Mouse (Mus musculus) heart, adult 11 months (tissue): ENCODE data around the gene Sars2.

ENCODE experiments used
- DNase-seq: peaks from one replicate; pipeline ENCODE4 v3.0.0; 2022

Gene Sars2

DNA sequence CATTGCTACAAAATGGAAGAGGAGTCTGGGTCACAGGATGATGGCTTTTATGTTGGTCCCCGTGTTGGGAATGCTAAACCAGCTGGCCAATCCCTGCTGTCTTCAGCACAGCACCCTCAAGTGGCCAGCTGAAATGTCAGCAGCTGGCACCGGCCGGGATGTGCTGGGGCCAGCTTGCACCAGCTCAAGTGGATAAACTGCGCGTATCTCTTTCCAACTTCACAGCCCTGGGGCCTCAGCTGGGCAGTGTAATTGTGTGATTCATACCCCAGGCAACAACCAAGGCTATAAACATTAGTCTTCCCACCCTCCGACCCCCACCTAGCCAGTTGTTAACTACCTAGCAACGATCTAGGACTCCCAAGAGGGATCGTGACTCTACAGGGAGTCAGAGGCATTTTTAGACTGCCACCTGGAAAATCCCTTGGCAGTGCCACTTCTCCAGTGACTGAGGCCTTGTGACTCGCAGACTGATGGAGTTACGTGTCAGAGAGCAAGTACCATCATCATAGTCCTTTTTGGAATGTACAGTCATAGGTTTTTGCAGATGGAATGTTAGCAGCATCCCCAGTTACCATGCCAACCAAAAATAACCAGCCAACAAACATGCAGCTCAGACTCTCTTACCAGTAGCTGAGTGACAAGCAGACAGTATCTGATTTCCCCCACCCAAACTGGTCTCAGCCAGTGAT is 14.0 kb upstream of the Sars2 start:
- no peak for DNase-seq

GRCm38 (mm10) chr7:28732341-28733142 is 9.2 kb upstream of the Sars2 start:
- peak; percentile 97 for DNase-seq

DNA sequence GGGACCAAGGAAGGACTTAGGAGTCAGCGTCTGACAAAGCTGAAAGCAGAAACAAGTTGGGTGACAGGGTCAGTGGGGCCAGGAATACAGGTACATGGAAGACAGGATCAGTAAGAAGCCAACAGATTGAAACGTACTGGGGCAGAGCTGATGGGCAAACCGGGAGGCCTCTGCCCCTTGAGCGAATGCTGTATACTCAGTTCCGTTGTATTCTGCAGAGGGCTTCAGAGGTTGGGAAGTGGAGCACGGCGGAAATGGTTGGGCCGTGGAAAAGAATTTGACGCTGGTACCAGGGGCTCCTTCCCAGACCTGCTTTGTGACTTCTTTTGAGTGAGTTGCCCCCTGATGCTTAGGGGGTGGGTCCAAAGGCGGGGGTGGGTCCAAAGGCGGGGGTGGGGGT is 8.6 kb upstream of the Sars2 start:
- DNase-seq, result no peak

DNA sequence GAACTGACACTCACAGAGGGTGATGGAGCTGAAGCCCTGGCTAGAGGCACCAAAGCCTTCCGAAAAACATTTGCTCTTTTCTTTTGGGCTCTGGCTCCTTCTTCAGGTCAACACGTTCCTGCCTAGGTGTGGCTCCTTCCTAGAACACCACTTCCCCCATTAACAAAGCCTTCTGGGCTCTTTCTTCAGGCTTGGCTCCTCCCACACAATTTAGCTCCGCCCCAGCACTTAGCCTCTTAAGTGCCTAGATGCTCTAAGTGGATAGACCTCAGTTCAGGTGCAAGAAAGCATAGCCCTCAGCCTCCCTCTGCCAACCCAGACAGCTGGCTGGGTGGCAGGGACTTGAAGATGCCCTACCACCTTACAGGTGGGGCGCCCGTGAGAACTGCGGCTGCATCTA is 6.1 kb upstream of the Sars2 start:
- no peak for DNase-seq

- DNase-seq, result no peak
These were observed 2.0 kb upstream of the Sars2 start for GRCm38 (mm10) chr7:28739829-28740228.

- no peak for DNase-seq
These were observed 843 bp upstream of the Sars2 start for GRCm38 (mm10) chr7:28740949-28741348.

DNA sequence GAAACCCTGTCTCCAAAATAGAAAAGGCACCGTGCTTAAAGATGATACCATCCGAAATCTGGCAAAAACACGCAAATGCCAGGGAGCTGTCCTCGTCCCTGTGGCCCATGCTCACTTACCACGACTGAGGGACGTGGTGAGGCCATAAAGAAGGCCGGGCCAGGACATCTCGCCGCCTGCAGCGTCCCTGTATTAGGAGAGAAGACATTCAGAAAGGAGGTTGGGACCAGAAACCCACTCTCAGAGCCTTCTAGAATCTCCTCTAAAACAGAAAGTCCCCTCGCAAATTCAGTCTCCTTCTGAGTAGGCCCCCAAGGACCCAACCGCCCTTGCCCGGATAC is 454 bp upstream of the Sars2 start:
- DNase-seq, result no peak

DNA sequence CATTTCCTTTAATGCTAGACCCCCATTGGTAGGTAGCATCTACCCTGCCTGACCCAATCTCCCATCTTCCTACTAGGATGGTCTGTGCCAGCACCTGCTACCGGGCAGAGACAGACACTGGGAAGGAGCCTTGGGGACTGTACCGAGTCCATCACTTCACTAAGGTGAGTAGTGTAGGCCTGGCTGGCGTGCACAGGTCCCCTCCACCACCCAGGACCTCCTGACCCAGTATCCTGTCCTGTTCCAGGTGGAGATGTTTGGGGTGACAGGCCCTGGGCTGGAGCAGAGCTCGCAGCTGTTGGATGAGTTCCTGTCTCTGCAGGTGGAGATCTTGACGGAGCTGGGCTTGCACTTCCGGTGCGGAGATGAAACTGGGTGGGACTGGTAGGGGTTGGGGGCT is 8.1 kb downstream of the Sars2 start:
- DNase-seq, result peak; percentile 87

DNA sequence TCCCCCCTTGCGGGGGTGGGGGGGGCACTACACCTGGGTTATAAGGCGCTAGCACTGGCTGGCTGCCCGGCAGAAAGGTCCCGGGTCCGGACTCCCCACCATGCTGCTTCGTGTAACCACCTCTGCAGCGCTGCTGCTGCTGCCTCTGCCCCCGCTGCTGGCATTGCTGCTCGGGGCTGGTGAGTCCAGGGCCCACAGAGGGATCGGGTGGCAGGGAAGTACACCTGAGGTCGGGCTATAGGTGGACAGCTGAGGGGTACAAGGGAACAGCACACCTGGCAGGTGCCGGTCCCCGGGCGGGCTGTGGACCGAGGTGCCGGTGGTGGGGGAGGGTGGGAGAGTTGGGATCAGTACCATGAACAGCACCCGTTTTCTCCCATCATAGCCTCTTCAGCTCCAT is 14.3 kb downstream of the Sars2 start, which contains the start of gene Ccer2:
Gene Ccer2 (plus strand): TSS at position 96 of the 400 bp plus-strand sequence.
- DNase-seq, result peak; percentile 87

GRCm38 (mm10) chr7:28758623-28759022 is 16.8 kb downstream of the Sars2 start:
- DNase-seq, result peak; percentile 86

DNA sequence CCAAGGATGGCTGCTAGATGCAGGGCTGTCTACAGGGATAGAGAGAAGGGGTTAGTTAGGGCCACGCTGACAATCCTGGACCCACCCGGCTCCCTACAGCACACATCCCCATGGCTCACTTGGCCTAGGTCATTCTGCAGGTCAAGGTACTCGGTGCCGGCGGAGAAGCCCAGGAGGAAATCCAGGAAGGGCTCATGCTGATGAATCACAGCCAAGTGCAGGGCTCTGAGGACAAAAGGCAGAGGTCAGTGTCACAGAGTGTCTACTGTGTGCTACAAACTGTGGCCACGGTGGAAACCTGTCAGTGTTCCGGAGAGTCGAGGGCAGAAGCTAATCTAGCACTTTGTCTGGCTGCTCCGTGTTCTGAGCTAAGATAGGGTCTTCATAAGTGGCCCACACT is 20.1 kb downstream of the Sars2 start:
- no peak for DNase-seq

GRCm38 (mm10) chr7:28765211-28765610 is 23.4 kb downstream of the Sars2 start:
- DNase-seq, result peak; percentile 83

- peak; percentile 100 for DNase-seq
These were observed 24.5 kb downstream of the Sars2 start, which contains the start of gene Sirt2 for GRCm38 (mm10) chr7:28766173-28766879. Gene Sirt2 (plus strand): TSS chr7:28766735.

DNA sequence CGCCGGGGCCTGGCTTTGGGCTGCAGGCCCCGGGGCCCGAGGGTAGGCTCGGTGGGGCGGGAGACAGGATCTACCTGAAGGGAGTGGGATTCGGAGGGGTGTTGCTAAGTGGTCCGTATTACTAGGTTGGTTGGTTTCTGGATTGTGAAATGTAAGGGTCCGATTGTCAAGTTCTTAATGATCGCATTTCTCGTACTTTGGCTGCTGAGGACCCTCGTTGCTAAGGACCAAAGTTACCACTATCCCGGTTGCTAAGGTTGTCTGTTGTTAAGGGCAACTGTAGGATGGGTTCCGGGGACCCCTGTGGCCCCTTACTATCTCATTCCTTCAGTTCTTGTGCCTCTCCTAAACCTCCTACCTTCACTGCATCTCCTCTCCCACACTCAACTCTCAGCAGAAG is 25.1 kb downstream of the Sars2 start:
- DNase-seq, result no peak

DNA sequence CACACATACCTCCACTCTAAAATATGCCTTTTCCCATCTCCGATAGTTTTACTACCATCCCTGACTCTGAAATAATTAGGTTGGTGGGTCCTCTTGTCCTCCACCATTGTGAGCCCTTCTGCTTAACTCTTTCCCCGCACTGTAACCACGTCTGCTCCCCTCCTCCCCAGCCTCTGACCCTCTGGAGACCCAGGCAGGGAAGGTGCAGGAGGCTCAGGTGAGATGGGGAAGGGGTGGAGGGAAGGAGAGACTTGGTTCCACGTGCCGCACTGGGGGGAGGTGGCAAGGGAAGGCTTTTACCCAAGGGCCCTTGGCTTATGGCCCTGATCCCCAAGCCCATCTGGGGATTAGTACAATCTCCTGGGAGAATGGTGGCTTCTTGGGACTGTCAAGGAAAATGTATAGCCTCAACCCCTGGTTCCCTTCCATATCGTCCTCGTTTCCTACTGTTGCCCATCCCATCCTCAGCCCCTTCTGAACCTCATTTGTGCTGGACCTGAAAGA is 25.7 kb downstream of the Sars2 start, which contains the start of gene Nfkbib:
Gene Nfkbib (minus strand): TSS at position 51 of the 504 bp plus-strand sequence.
- DNase-seq, result peak; percentile 89

- DNase-seq, result no peak
These were observed 27.7 kb downstream of the Sars2 start for GRCm38 (mm10) chr7:28769414-28769958.

- no peak for DNase-seq
These were observed 28.5 kb downstream of the Sars2 start for GRCm38 (mm10) chr7:28770309-28770708.

DNA sequence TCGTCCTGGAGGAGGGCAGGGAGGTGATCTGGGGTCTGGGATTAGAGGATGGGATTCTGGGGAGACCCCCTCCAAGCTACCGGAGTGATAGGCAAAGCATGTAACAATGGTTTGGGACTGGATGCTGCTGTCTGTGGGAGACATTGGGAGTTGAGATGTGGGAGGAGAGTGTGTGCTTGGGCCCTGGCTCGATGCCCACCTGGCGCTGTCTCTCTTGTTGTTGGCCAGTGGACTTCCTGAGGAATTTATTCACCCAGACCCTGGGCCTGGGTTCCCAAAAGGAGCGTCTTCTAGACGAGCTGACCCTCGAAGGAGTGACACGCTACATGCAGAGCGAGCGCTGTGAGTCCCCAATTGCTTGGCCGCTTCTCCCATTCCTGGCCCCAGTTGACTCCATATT is 30.1 kb downstream of the Sars2 start:
- no peak for DNase-seq

- no peak for DNase-seq
These were observed 31.4 kb downstream of the Sars2 start for GRCm38 (mm10) chr7:28773163-28773562.

GRCm38 (mm10) chr7:28774164-28774563 is 32.4 kb downstream of the Sars2 start:
- DNase-seq, result no peak

GRCm38 (mm10) chr7:28775129-28775528 is 33.3 kb downstream of the Sars2 start:
- DNase-seq, result no peak

DNA sequence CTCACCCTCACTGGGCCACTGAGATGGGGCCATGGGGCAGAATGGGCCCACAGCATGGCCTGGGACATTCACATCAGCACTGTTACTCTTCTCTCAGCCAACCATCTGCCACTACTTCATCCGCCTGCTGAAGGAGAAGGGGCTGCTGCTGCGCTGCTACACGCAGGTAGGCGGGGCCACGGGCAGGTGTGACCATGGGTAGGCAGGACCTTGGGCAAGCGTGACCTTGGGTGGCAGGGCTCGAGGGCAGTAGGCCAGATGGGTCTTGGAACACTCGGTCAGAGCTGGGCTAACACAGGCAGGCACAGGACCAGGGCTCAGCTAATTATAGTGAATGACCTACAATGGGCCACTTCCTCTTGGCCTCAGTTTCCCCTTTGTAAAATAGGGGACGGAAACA is 37.0 kb downstream of the Sars2 start:
- DNase-seq, result no peak

GRCm38 (mm10) chr7:28780067-28780658 is 38.4 kb downstream of the Sars2 start:
- DNase-seq, result peak; percentile 98
